Mouse (Mus musculus): ENCODE results near the gene Gng8.

Gene Gng8

GRCm38 (mm10) chr7:16876608-16877007 lies 15.0 kb upstream of the Gng8 start:
- peak; percentile 63 for DNase-seq

- no peak for DNase-seq
Observed at GRCm38 (mm10) chr7:16877717-16878116, 13.9 kb upstream of the Gng8 start.

DNA sequence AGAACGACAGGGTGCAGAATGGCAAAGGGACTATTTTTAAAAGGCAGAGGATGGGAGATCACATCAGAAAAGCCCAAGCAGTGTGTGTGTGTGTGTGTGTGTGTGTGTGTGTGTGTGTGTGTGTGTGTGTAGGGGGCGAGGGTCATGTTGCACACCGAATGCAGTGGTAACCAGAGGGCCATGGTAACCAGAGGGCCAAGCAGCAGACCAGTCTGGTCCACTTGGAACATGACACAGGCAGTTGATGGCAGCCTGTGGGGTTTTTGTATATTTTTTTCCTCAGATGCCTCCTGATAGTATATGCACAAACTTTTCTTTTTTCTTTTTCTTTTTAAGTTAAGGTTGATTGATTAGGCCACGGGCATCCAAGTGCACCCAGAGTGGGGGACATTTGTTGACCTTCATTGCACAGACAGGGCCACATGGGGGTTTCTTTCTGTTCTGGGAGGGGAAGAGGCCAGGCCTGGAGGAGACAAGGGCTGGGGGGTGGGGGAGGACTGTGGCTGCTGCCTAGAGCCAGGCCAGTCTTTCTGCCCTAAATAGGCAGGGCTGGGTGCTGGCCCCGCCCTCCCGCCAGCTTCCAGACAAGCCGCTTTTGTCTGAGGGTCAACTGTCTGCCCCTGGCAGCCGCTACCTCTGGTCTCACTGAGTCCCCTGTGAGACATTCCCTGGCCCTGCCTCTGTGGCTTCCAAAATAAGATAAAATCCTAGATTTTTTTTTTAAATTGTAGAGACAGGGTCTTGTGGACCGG lies 11.6 kb upstream of the Gng8 start:
- DNase-seq: peak; percentile 80

DNA sequence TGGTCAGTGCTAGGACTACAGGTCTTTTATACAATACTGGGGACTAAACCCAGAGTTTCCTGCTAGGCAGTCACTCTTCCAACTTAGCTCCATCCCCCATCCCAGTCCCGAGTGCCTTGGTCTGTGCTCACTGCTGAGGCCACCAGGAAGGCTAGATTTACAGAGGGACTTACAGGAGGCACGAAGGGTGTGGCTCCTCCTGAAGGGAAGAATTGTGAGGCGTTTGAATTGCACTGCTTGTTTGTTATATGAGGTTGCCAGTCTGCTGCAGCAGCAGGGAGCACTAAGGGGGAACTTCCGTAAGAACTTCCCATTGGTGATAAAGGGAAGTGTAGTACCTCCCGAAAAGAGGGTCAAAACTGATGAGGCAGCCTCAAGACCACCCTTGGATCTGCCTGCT lies 11.0 kb upstream of the Gng8 start:
- no peak for DNase-seq

DNA sequence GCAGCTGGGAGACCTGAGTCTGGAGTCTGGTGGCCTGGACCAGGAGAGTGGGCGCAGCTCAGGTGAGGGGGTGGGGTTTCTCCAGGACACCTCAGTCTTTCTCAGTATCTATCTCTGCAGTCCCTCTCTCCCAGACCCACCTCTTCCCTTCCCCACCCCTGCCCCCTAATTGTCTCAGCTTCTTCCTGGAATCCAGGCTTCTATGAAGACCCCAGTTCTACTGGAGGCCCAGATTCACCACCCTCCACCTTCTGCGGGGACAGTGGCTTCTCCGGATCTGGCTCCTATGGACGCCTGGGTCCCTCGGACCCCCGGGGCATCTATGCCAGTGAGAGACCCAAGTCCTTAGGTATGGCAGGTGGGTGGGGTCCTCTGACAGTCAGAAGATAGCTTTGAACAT lies 8.4 kb upstream of the Gng8 start:
- DNase-seq: no peak

DNA sequence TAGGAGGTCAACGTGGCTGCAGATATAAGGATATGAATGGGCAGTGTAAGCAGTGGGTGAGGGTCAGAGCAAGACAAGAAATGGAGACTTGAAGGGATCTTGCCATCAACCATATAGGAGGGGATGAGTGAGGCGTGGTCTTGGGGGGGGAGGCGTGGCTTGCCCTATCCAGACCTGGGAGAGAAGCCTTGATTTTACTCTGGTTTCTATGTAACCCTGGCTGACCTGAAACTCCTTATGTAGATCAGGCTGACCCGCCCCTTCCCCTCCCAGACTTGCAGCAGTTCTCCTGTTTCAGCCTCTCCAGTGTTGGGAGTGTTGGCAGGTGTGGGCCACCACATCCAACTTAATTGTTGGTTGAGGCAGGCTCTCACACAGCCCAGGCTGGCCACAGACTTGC lies 7.3 kb upstream of the Gng8 start:
- DNase-seq: no peak

DNA sequence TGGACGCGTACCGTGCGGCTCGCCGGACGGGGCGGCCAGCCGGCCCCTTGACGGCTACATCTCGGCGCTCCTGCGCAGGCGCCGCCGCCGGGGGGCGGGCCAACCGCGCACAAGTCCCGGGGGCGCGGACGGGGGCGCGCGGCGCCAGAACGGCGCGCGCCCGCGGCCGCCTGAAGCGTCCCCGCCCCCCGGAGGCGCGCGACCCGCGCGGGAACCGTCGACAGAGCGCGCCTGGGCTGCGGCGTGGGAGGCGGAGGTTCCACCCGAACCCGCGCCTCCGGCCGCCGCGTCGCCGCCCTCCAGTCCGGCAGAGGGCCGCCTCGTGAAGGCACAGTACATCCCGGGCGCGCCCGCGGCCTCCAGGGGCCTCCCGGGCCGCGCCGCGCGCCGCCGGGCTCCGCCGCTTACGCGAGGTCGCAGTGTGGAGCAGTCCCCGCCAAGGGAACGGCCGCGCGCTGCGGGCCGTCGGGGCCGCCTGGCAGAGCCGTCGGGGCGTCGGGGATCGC lies 6.3 kb upstream of the Gng8 start:
- DNase-seq: no peak

- no peak for DNase-seq
Observed at GRCm38 (mm10) chr7:16885905-16886304, 5.7 kb upstream of the Gng8 start.

GRCm38 (mm10) chr7:16890536-16890935 lies 1.1 kb upstream of the Gng8 start:
- peak; percentile 62 for DNase-seq

GRCm38 (mm10) chr7:16890944-16891343 lies 642 bp upstream of the Gng8 start:
- DNase-seq: peak; percentile 93

GRCm38 (mm10) chr7:16892352-16892730 lies 755 bp downstream of the Gng8 start:
- no peak for DNase-seq

- DNase-seq: no peak
Observed at GRCm38 (mm10) chr7:16893612-16894011, 2.0 kb downstream of the Gng8 start.

DNA sequence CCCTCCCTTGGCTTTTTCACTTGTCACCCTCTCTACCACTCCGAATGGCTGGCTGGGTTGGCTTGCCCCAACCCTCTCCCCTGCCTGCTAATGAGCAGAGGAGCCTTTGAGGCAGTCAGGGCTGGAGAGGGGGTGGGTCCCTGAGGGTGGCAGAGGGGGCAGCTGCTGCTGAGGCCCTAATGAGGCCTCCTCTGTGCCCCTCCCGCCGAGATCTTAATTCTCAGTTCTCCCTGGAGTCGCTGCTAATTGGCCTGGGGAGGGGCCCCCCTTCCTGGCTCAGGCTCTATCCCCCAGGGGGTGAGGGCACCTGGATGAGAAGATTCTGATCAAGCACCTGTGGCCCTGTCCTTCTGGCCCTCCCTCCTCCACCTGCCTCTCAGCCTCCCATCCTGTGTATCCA lies 2.7 kb downstream of the Gng8 start:
- DNase-seq: no peak

DNA sequence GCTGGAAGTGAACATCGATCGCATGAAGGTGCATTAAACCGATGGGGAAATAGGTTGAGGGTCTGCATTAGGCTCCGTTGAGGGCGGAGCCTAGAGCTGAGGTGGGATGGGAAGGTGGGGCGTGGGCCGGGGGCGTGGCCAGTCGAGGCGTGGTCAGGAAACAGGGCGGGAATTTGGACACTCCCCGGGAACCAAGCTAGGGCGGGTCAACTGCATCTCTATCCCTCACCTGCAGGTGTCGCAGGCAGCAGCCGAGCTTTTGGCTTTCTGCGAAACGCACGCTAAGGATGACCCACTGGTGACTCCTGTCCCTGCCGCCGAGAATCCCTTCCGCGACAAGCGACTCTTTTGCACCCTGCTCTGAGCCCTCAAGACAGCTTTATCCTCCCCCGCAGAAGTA lies 3.4 kb downstream of the Gng8 start:
- peak; percentile 90 for DNase-seq

DNA sequence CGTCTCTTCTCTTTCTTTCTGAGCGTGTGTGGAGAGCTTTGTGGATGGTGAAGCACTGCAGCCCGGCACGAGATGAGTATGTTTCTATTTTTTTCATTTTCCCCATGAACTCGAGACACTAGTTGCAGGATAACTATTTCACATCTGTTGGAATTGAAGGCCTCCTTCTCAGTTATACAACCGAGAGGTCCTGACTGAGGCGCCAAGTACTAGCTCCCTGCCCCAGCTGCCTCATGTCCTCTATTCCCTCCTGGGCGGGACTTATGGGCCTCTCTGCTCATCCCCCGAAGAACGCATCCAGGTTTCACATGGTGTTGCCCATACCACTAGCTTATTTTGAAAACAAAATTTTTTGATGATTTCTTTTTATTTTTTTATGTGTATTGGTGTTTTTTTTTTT lies 3.9 kb downstream of the Gng8 start:
- no peak for DNase-seq

GRCm38 (mm10) chr7:16900526-16900925 lies 8.9 kb downstream of the Gng8 start:
- DNase-seq: no peak

DNA sequence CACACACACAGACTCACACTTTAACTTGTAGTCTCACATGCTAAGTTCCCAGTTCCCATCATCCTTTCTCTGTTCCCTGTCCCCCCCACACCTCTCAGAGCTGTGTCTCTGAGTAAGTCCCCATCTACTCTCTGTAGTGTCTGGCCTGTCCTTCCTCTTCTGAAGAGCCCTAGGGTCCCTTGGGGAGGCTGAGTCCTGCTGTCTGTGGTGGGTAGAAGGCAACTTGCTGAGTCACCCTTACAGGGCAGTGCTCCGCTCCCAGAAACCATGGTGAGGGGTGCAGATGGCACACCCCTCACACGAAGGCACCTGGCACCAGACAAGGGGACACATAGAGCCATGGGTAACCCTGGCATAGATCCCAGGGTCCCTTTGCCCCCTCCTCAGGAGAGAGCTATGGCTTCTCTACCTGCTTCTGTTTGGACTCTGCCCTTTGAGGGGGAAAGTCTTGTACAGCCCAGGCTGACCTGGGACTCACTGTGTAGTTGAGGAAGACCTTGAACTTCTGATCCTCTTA lies 11.9 kb downstream of the Gng8 start:
- no peak for DNase-seq

DNA sequence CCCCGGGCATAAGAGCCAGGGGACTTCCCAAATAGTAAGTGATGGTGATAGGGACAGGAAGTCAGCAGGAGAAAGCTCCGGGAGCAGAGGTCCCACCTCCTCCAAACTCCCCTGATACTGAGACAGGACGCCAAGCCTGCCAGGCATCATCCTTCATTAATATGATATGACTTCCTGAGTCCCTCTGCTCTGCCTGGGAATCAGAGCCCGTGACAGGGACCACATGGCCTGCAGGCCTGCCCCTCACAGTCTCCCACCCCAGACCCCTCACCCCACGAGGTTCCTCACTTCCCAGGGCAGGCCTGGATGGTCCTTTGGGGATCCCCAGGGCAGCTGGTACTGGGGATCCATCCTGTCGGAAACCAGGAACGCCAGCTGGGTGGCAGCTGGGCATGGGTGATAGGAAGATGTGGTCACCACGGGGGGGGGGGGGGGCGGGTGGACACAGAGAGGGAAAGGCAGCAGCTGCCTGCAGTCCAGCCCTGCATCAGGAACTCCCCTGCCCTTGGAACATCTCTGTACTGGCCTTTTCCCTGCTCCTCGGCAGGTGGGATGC lies 12.6 kb downstream of the Gng8 start:
- DNase-seq: no peak

GRCm38 (mm10) chr7:16905491-16906021 lies 14.0 kb downstream of the Gng8 start:
- DNase-seq: peak; percentile 69

DNA sequence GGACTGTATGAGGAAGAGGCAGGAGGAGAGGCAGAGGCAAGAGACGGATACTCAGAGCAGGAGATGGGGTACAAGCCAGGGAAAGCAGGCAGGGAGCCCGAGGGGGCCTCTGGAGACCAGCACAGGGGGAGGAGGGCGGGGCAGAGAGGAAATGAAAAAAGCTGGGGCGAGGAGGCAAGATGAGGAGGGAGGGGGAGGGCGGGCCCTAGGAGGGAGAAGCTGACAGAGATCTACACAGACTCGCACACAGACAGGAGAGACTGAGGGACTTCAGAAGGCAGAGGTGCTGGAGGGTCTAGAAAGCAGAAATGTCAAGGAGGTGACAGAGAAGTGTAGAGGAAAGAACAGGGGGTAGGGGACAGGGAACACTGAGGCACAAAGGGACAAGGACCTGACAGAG lies 14.7 kb downstream of the Gng8 start, which contains the start of gene Ptgir:
TSS of gene Ptgir (plus strand) at position 210 of the 400 bp plus-strand sequence.
- DNase-seq: peak; percentile 71

DNA sequence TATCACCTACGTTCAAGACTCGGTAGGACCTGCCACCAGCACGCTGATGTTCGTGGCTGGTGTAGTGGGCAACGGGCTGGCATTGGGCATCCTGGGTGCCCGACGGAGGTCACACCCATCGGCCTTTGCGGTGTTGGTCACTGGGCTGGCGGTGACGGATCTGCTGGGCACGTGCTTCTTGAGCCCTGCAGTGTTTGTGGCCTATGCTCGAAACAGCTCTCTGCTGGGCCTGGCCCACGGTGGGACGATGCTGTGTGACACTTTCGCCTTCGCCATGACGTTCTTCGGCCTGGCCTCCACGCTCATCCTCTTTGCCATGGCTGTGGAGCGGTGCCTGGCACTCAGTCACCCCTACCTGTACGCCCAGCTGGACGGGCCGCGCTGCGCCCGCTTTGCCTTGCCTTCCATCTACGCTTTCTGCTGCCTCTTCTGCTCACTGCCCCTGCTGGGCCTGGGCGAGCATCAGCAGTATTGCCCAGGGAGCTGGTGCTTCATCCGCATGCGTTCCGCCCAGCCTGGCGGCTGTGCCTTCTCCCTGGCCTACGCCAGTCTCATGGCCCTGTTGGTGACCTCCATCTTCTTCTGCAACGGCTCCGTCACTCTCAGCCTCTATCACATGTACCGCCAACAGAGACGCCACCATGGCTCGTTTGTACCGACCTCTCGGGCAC lies 15.4 kb downstream of the Gng8 start:
- no peak for DNase-seq

GRCm38 (mm10) chr7:16907842-16908241 lies 16.3 kb downstream of the Gng8 start:
- no peak for DNase-seq

GRCm38 (mm10) chr7:16908367-16908766 lies 16.8 kb downstream of the Gng8 start:
- no peak for DNase-seq

DNA sequence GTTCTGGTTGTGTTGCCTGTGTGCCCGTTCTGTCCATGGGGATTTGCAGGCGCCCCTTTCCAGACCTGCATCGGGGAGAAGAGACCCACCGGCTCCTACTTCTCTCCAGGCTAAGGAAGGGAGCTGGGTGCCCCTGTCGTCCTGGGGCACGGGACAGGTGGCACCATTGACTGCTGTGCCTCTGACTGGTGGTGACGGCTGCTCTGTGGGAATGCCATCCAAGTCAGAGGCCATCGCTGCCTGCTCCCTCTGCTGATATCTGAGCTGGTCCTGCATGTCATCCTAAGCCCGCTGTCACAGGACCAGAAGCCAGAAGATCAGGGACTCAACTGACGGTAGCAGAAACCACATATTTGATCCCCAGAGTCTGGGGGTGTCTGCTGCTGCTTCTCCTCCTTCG lies 17.3 kb downstream of the Gng8 start:
- no peak for DNase-seq
